Comparison of ENCODE assay signal across 13 mouse cellular contexts in genomic region chr9:48694616-48695061, GRCm38 (mm10).
A peak's percentile ranks its signal among the peaks of the same experiment; 100 is the strongest.
DNase-seq lines count a peak whose midpoint lies in the region; ATAC-seq and TF ChIP-seq lines count a peak whose summit lies in the region.
"Had no signal": no experiment of that assay in that cellular context is flagged by ENCODE, and none has a peak within 500 bp of the region (broad histone marks: within the 10 kb centered on the region; RNA-seq: fewer than 3 reads in every experiment).

No protein-coding gene starts in this region.

- peak overlapping the region; percentile 5; the same call in 1 of the 2 replicates for H3K9ac ChIP-seq in liver, adult 2 months (ENCODE audit: low read depth, low read length)
- H3K9ac ChIP-seq in liver, embryonic 12.5 days: no peak overlapping the region; the same call in 1 of the 2 replicates
- H3K9ac ChIP-seq in limb, embryonic 11.5 days (ENCODE audit: low read length): no peak overlapping the region
- H3K9ac ChIP-seq in stomach, embryonic 14.5 days (replicated peaks; ENCODE audit: low read depth, low read length): no peak overlapping the region
- H3K9ac ChIP-seq: forebrain, postnatal 0 days had no signal

- no peak overlapping the region for H3K4me3 ChIP-seq in gastrocnemius, adult 2 months
- no peak overlapping the region for H3K4me3 ChIP-seq in liver, adult 2 months (ENCODE audit: insufficient read depth, low read depth, low read length)
- no peak overlapping the region for H3K4me3 ChIP-seq in liver, embryonic 12.5 days
- H3K4me3 ChIP-seq in limb, embryonic 11.5 days (ENCODE audit: low read depth, low read length): no peak overlapping the region
- H3K4me3 ChIP-seq in stomach, embryonic 14.5 days (ENCODE audit: low read depth, low read length): no peak overlapping the region
- H3K4me3 ChIP-seq: myocyte had no signal

- peaks cover 13% of the 10 kb centered on the region for H3K4me1 ChIP-seq in liver, adult 2 months (ENCODE audit: control insufficient read depth, insufficient read depth, low read length)
- H3K4me1 ChIP-seq in liver, embryonic 12.5 days: peaks cover 22% of the 10 kb centered on the region
- peaks cover 32% of the 10 kb centered on the region for H3K4me1 ChIP-seq in limb, embryonic 11.5 days (ENCODE audit: control insufficient read depth, insufficient read depth, low read length)
- H3K4me1 ChIP-seq in stomach, embryonic 14.5 days (ENCODE audit: control insufficient read depth, insufficient read depth, low read length): peaks cover 18% of the 10 kb centered on the region; the same call in 1 of the 2 replicates

- ATAC-seq in liver, embryonic 12.5 days: no peak
- no peak for ATAC-seq in limb, embryonic 11.5 days (ENCODE audit: insufficient number of reproducible peaks, low FRiP score, low TSS enrichment, low read depth)
- ATAC-seq in stomach, embryonic 14.5 days (ENCODE audit: insufficient number of reproducible peaks, insufficient read depth, low FRiP score, low read depth): peak; percentile 68; the same call in 1 of the 2 replicates
- ATAC-seq in monocyte, adult 5-6 weeks (replicated peaks; ENCODE audit: insufficient number of reproducible peaks, low FRiP score, low TSS enrichment, poor library complexity, severe bottlenecking): no peak
- ATAC-seq: forebrain, postnatal 0 days had no signal

- H3K9me3 ChIP-seq in liver, embryonic 12.5 days (replicated peaks): no peaks in the 10 kb centered on the region
- no peaks in the 10 kb centered on the region for H3K9me3 ChIP-seq in limb, embryonic 11.5 days (ENCODE audit: control insufficient read depth, low read length)
- H3K9me3 ChIP-seq in stomach, embryonic 14.5 days (ENCODE audit: control insufficient read depth, low read depth, low read length): no peaks in the 10 kb centered on the region

- H3K79me2 ChIP-seq in liver, adult 2 months (ENCODE audit: control insufficient read depth, insufficient read depth, low read length): peaks cover 17% of the 10 kb centered on the region; the same call in 1 of the 2 replicates

- H3K27ac ChIP-seq in gastrocnemius, adult 2 months: peak overlapping the region; percentile 25
- H3K27ac ChIP-seq in liver, adult 2 months (replicated peaks; ENCODE audit: insufficient read depth, low read depth, low read length): 0 out of 2 replicates have a peak overlapping the region, but pooled peaks have one; percentile 4
- H3K27ac ChIP-seq in liver, embryonic 12.5 days: no peak overlapping the region
- no peak overlapping the region; the same call in 1 of the 2 replicates for H3K27ac ChIP-seq in limb, embryonic 11.5 days (replicated peaks; ENCODE audit: low read depth, low read length)
- peak overlapping the region; percentile 59 for H3K27ac ChIP-seq in stomach, embryonic 14.5 days (ENCODE audit: low read length)

- H3K4me2 ChIP-seq in liver, embryonic 12.5 days: no peak overlapping the region
- peak overlapping the region; percentile 10; the same call in 1 of the 2 replicates for H3K4me2 ChIP-seq in limb, embryonic 11.5 days (ENCODE audit: low read depth, severe bottlenecking)
- no peak overlapping the region for H3K4me2 ChIP-seq in stomach, embryonic 14.5 days (replicated peaks; ENCODE audit: low read depth, low read length)
- H3K4me2 ChIP-seq: liver, embryonic 11.5 days had no signal

- TF ChIP-seq POLR2A in liver, adult 2 months (IDR thresholded peaks at IDR 0.05; ENCODE audit: extremely low read depth, insufficient read depth, low read length): no peak

- H3K27me3 ChIP-seq in liver, adult 2 months (ENCODE audit: control insufficient read depth, insufficient read depth, low read length): no peaks in the 10 kb centered on the region
- peaks cover 22% of the 10 kb centered on the region; the same call in 1 of the 2 replicates for H3K27me3 ChIP-seq in liver, embryonic 12.5 days (replicated peaks)
- no peaks in the 10 kb centered on the region for H3K27me3 ChIP-seq in limb, embryonic 11.5 days (ENCODE audit: control insufficient read depth, insufficient read depth, low read length)
- no peaks in the 10 kb centered on the region for H3K27me3 ChIP-seq in stomach, embryonic 14.5 days (ENCODE audit: control insufficient read depth, insufficient read depth, low read length)

- no peak for TF ChIP-seq CTCF in gastrocnemius, adult 2 months (IDR thresholded peaks at IDR 0.05)
- TF ChIP-seq CTCF in liver, adult 2 months (IDR thresholded peaks at IDR 0.05; ENCODE audit: low read depth, low read length): no peak

- DNase-seq in gastrocnemius, adult 2 months: no peak
- no peak for DNase-seq in gastrocnemius, postnatal 10 days
- DNase-seq in liver, adult 2 months (ENCODE audit: extremely low read depth, low read depth, low spot score): peak; percentile 35
- peak; percentile 59 for DNase-seq in limb, embryonic 11.5 days (ENCODE audit: low spot score)
- no peak for DNase-seq in ovary, postnatal 14 days (ENCODE audit: low spot score)
- DNase-seq: adrenal gland, postnatal 10 days; cerebellum, postnatal 10 days; forebrain, postnatal 0 days had no signal

- intact Hi-C loops in gastrocnemius, adult 2 months (cut with DNase I): loop anchor here (5.0 kb wide), 1 partner anchor 37 kb away; no protein-coding TSS in a partner anchor

- H3K36me3 ChIP-seq in liver, adult 2 months (ENCODE audit: control insufficient read depth, insufficient read depth, low read length): peaks cover 1% of the 10 kb centered on the region; the same call in 1 of the 2 replicates
- H3K36me3 ChIP-seq in liver, embryonic 12.5 days: no peaks in the 10 kb centered on the region
- no peaks in the 10 kb centered on the region for H3K36me3 ChIP-seq in limb, embryonic 11.5 days (ENCODE audit: control insufficient read depth, insufficient read depth, low read length)
- no peaks in the 10 kb centered on the region for H3K36me3 ChIP-seq in stomach, embryonic 14.5 days (ENCODE audit: control insufficient read depth, insufficient read depth, low read length)

- WGBS in liver, adult 2 months: 10% methylated on average over 10 of the region's 10 CpGs
- WGBS in liver, embryonic 12.5 days (ENCODE audit: insufficient replicate concordance): 61% methylated on average over 10 of the region's 10 CpGs
- WGBS in limb, embryonic 11.5 days: 5% methylated on average over 10 of the region's 10 CpGs
- WGBS in stomach, embryonic 14.5 days: 6% methylated on average over 10 of the region's 10 CpGs

Comparison
In these comparisons a context has a peak if more than half of its experiments do, and no peak if none do; other contexts are left out.
1. H3K27ac ChIP-seq: peak in gastrocnemius, adult 2 months (single experiment), liver, adult 2 months (single experiment) and stomach, embryonic 14.5 days (single experiment); none in liver, embryonic 12.5 days (single experiment) and limb, embryonic 11.5 days (single experiment).
2. DNase-seq: peak in liver, adult 2 months (single experiment) and limb, embryonic 11.5 days (single experiment); none in gastrocnemius, adult 2 months (single experiment), gastrocnemius, postnatal 10 days (single experiment) and ovary, postnatal 14 days (single experiment).